Mouse (Mus musculus) MEL (cell line): ENCODE data around the gene Tmem160.

Experiments
- CTCF ChIP-seq, 3 experiments: IDR thresholded peaks in 2 of 3; conservative IDR thresholded peaks in 1 of 3; 2 replicates each; pipeline ENCODE4 v1.5.1; 2011 to 2012; ENCODE audit warnings: low read length in 3 of 3, low read depth in 2 of 3, mild to moderate bottlenecking in 2 of 3, improper control_type of control experiment in 1 of 3, inconsistent platforms in 1 of 3, mixed read lengths in 1 of 3, moderate library complexity in 1 of 3; ENCODE audit not compliant: control insufficient read depth in 1 of 3, insufficient read depth in 1 of 3, poor library complexity in 1 of 3, severe bottlenecking in 1 of 3
- EP300 ChIP-seq, 2 experiments: IDR thresholded peaks; 2 replicates each; pipeline ENCODE4 v1.6.1; 2011; ENCODE audit warnings: improper control_type of control experiment in 2 of 2, low read length in 2 of 2, low read depth in 1 of 2, mild to moderate bottlenecking in 1 of 2
- ETS1 ChIP-seq: IDR thresholded peaks from 2 replicates; pipeline ENCODE4 v1.6.1; 2012; ENCODE audit warnings: low read depth, mild to moderate bottlenecking, inconsistent platforms, low read length, improper control_type of control experiment, moderate library complexity
- HCFC1 ChIP-seq: IDR thresholded peaks from 2 replicates; pipeline ENCODE4 v1.6.1; 2012; ENCODE audit warnings: low read depth, mild to moderate bottlenecking, inconsistent platforms, low read length, improper control_type of control experiment, moderate library complexity
- MAX ChIP-seq: IDR thresholded peaks from 2 replicates; pipeline ENCODE4 v1.6.1; 2011; ENCODE audit warnings: low read length, improper control_type of control experiment
- POLR2A ChIP-seq, 2 experiments: IDR thresholded peaks; 2 replicates each; pipeline ENCODE4 v1.6.1; 2011 to 2012; ENCODE audit warnings: low read length in 2 of 2, mild to moderate bottlenecking in 2 of 2, control low read depth in 1 of 2, improper control_type of control experiment in 1 of 2, low read depth in 1 of 2, moderate library complexity in 1 of 2; ENCODE audit not compliant: control insufficient read depth in 1 of 2, insufficient read depth in 1 of 2, poor library complexity in 1 of 2
- RCOR1 ChIP-seq: IDR thresholded peaks from 2 replicates; pipeline ENCODE4 v1.6.1; 2012; ENCODE audit warnings: low read depth, mild to moderate bottlenecking, inconsistent platforms, low read length, improper control_type of control experiment
- TAL1 ChIP-seq: IDR thresholded peaks from 2 replicates; pipeline ENCODE4 v1.6.1; 2012; ENCODE audit warnings: mild to moderate bottlenecking, inconsistent platforms, low read length, moderate library complexity, mixed read lengths
- UBTF ChIP-seq: IDR thresholded peaks from 2 replicates; pipeline ENCODE4 v1.6.1; 2012; ENCODE audit warnings: low read depth, mild to moderate bottlenecking, inconsistent platforms, low read length, improper control_type of control experiment, moderate library complexity, borderline replicate concordance; ENCODE audit not compliant: insufficient read depth
- ZC3H11A ChIP-seq: IDR thresholded peaks from 2 replicates; pipeline ENCODE4 v1.6.1; 2012; ENCODE audit warnings: low read depth, mild to moderate bottlenecking, inconsistent platforms, low read length, improper control_type of control experiment

GRCm38 (mm10) chr7:16475764-16476599, 23.4 kb downstream of the Tmem160 start:
- TF ChIP-seq CTCF (IDR thresholded peaks at IDR 0.05 in 2 of 3, conservative IDR thresholded peaks at IDR 0.05 in 1 of 3; ENCODE audit: control insufficient read depth in 1 of 3, insufficient read depth in 1 of 3, low read depth in 2 of 3, low read length in 3 of 3, poor library complexity in 1 of 3, severe bottlenecking in 1 of 3), result no peak
- no peak for TF ChIP-seq HCFC1
- TF ChIP-seq ZC3H11A, result no peak
- TF ChIP-seq RCOR1, result no peak
- TF ChIP-seq UBTF, result no peak
- no peak for TF ChIP-seq MAX
- TF ChIP-seq EP300 (IDR thresholded peaks at IDR 0.05; ENCODE audit: low read depth in 1 of 2, low read length in 2 of 2), result no peak
- no peak for TF ChIP-seq POLR2A (IDR thresholded peaks at IDR 0.05; ENCODE audit: control insufficient read depth in 1 of 2, insufficient read depth in 1 of 2, low read depth in 1 of 2, low read length in 2 of 2, poor library complexity in 1 of 2)
- no peak for TF ChIP-seq TAL1
- no peak for TF ChIP-seq ETS1
